Mouse (Mus musculus) right cerebral cortex, postnatal 36 days (tissue): ENCODE measurements at regions not wholly inside any gene's neighbourhood (a gene's known extent, or its start where the extent isn't known, plus 50 kb on each side); places are given as distances from the start of the nearest gene placed in this dataset.

Experiments used
- DNase-seq, 2 experiments: peaks; one replicate each; pipeline ENCODE4 v3.0.0; 2022; ENCODE audit warnings: low spot score in 2 of 2, mixed read lengths in 1 of 2

DNA sequence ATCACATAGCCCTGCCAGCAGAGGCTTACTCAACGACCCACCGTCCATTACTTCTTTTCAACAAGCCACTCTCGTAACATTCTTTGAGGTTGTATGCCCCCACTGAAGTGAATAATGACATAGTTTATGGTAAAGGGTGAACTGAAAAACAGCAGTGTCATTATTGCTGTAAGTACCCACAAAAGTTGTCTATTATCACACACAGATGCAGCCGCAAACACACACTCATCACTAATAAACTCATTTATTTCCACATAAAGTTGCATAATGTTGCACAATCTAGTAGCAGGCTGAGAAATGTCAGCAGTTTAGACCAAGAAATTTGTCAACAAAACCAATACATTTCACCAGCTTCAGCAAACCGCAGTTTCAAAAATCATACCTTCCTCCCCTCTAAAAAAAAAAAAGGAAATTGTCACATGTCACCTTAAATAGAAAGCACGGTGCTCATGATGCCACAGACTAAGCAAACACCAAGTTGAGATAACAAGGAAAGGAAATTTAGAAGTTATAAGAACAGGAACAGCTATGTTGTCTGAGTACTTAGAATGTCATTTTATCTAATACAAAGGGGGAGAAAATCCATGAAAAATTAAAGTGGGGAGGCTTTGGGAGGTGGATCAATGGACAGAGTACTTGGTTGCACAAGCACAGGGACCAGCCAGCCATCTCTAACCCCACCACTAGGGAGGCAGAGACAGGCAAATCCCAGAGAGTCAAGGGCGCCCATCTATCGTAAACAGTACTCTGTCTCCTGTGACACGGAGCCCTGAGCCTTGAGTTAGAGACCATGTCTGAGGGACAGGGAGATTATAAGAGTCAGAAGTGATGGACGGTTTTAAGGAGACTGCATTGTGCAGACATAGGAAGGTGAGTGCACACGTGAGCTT is 195.9 kb downstream of the Hlx start:
- no peak for DNase-seq

- no peak for DNase-seq
Measured at GRCm38 (mm10) chr1:184535691-184536090, 196.7 kb downstream of the Hlx start.

DNA sequence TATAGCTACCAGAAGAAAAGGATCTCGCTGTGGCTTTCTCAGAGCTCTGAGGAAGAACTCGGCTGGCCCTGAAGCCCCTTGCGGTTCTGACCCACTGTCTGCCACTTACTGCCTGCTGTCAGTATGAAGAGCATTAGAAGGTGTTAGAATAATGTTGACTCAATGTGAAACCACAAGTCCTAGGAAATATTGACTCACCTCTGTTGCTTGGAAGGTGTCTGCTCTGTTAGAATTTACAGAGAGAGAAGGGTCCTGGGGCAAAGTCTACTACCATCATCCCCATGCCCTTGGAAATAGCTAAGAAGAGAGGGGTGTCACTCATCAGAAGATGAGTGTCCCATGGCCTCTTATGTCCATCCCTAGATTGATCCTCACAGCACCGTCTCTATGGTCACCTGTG is 197.9 kb downstream of the Hlx start:
- no peak for DNase-seq

DNA sequence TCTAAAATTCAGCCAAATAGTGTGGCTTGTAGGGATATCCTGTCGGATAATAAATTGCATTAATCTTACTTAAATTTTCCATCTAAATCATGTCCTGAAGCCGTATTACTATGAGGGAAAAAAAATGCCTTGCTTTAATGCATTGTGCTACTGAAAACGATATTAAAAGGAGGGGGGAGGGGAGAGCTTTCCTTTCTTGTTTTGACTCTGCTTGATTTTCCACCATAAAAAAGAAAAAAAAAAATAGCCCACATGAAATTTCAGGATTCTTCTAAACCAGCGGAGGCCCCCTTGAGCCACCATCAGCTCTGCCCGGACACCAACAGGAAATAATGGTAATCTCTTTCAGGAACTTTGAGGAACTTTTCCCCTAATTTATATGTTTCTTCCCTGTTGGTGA is 198.5 kb downstream of the Hlx start:
- no peak for DNase-seq

- DNase-seq, result no peak
Measured at GRCm38 (mm10) chr1:184532488-184533055, 199.8 kb downstream of the Hlx start.

DNA sequence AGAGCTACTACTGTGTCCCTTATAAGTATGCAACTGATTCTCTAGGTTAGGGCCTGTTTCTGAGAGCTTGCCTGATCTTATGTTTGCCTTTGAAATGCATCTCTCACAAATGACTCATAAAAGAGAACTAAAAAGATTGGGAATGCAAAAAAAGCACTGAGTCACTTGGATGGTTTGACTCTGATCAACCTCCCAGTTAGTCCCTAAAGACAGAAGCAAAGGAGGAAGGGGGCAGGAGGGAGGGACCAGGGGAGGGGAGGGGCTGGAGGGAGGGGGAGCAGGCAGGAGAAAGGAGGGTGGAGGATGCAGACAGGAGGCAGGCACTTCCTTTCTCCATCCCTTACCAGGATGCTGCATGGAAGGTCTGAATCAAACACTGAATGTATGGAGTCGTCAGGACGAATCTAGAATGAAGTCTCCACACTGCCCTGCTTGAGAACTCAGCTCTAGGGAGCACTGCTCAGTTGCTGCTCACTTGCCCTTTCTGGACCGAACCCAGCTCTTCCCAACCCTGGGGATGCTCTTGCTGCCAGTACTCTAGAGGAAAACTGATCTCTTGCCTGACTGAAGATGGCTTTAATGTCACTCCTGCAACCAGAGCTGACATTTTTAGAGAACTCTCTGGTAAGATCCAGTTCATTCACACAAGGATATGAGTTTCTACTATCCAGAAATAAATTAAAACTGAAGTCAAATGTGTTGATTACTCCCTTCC is 201.7 kb downstream of the Hlx start:
- no peak for DNase-seq

- no peak for DNase-seq
Measured at GRCm38 (mm10) chr1:184525740-184526139, 206.7 kb downstream of the Hlx start.

- no peak for DNase-seq
Measured at GRCm38 (mm10) chr1:184519551-184519950, 212.9 kb downstream of the Hlx start.

- no peak for DNase-seq
Measured at GRCm38 (mm10) chr1:184504663-184505062, 227.8 kb downstream of the Hlx start.

DNA sequence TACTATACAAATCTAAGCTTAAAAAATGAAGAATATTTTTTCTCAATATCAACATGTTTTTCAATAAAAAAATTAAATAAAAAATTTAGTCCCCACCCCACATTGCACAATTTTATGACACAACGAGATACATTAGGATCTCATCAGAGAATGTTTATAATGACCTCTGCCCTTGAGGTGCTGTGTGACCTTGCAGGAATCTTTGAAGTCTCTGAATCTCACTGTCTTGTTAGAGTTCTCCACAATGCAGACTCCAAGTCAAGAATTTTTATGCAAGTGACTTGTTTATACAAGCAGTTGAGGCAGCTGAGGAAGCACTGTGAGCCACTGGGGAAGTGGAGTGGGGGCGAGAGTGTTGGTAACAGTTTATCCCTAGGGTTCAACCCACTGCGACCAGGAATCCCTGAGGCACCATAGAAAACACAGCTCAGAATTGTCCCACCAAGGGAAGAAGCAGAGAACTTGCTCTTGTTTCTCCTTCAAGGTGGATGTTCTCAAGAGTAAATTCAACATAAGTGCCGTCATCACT is 228.5 kb downstream of the Hlx start:
- DNase-seq, result no peak

- DNase-seq, result no peak
Measured at GRCm38 (mm10) chr1:184500702-184501101, 231.7 kb downstream of the Hlx start.

GRCm38 (mm10) chr1:184498909-184499525 is 233.4 kb downstream of the Hlx start:
- DNase-seq, result no peak

DNA sequence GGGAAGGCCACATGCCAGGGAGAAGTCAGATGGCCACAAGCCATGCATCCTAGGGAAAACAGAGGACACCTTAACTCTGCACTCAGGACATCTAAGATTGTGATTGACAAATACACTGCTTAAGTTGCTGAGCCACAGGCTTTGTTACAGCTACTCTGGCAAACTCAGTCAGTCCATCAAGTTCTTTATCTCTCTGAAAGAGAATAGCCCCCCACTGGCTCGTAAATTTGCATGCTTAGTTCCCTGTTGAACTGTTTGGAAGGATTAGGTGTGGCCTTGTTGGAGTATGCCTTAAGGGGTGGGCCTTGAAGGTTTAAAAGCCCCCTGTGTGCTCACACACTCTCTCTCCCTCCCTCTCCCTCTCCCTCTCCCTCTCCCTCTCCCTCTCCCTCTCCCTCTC is 235.4 kb downstream of the Hlx start:
- DNase-seq, result no peak

DNA sequence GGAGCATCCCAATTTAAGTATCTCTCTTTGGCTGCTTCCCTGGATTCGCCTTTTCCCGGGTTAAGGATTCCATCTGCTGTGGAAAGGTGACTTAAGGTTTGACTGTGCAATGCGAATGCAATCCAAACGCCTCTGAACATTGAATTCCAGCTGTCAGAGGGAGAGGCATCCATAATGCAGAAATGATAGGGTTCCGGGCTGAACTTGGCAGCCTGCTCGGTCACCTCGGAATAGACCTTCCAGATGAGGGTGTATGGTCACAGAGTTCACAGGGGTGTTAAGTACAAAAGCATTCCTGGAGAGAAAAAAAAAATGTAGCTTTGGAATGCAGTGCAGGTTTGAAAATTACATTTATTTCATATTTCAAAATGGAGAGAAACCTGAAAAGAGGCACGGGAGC is 238.6 kb downstream of the Hlx start:
- no peak for DNase-seq

DNA sequence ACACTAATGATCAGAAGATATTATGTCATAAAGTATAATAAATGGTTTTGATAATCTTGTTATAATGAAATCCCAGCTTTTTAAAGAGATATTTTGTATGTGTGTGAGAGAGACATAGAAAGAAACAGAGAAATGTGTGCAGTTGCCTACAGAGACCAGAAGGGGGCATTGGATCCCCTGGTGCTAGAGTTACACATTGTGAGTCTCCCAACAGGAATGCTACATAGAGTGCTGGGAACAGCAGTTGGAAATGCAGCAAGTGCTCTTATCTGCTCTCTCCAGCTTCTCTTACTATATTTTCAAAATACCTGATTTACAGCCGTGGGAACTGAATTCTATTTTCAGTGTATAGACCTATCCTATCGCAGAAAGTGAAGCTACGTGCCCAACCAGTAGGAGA is 240.3 kb downstream of the Hlx start:
- DNase-seq, result no peak

- no peak for DNase-seq
Measured at GRCm38 (mm10) chr1:184491252-184491651, 241.2 kb downstream of the Hlx start.

GRCm38 (mm10) chr1:184487409-184487808 is 245.0 kb downstream of the Hlx start:
- no peak for DNase-seq

DNA sequence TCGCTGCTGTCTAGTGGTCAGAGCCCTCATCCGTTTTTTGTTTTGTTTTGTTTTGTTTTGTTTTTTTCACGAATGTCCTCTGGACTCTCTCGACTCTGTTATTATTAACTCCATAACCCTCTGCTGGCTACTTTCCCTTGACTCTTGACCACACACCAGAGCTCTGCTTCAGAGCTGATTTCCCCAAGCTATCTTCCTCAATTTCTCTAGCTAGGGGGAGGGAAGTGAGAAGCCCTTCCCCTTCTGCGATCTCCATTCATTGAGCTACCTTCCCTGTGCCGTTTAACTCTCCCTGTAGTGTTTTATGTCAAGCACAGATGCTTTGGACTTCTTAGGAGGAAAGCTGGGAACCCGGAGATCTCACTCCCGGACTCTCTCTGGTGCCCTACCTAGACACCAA is 247.6 kb downstream of the Hlx start:
- DNase-seq, result no peak

DNA sequence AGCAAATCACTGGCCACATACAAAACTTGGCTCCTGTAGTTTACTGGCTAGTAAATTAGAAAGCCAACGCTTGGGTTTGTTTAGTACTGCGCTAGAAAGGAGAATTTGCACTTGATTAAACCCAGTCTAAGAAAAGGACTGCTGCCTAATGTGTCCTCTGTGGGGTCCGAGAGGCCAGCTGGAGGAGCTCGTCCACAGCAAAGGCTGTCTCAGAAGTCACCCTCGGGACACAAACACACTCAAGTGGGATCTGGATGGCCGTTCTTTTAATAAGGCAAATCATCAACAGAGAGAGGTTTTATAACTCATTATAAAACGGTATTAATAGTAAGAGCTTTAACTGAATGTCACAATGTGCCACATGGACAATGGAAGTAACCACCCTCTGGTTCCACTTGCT is 249.0 kb downstream of the Hlx start:
- no peak for DNase-seq

DNA sequence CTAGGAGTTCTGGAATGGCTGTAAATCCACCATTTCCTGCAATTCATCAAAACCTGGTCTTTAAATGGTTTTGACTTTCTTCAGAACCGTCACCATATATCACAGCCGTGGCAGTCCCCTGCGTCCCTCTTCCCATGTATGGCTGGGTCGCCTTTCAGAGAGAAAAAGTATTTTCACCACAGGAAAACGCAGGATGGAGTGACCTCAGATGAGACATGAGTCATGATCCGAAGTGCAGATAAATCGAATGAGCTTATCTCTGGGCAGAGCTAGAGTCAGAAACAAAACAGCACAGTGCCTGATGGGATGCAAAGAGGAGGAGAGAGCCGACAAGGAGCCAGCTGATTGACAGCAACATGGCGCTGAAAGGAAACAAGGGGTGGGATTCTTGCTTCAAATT is 250.4 kb downstream of the Hlx start:
- DNase-seq, result no peak

DNA sequence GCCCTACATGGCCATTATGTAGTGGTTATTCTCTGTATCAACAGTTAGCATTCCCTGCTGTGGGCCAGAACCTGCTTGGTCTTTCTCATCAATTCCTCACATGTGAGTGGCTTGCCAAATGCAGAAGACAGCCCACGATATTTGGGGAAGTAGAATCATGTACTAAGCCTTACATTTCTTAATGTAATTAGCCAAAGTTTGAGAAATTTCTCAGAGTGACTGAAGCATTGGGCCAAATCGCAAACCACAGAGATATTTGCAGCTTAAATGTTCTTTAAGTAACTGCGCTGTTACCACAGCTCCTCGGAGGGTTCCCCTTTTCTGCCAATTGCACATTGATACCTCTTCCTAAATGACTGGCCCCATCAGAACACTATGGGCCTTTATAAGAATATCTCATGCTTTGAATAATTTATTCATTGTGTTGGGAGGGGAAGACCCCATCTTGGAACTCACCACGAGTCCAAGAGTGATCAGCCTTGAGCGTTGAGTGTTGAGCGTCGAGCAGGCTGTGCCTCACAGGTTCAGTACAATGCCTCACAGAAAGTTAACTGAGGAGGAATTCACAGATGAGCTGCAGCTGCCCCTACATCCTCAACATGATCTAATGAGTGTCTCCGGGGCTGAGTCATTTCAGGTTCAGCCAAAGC is 251.7 kb downstream of the Hlx start:
- no peak for DNase-seq

DNA sequence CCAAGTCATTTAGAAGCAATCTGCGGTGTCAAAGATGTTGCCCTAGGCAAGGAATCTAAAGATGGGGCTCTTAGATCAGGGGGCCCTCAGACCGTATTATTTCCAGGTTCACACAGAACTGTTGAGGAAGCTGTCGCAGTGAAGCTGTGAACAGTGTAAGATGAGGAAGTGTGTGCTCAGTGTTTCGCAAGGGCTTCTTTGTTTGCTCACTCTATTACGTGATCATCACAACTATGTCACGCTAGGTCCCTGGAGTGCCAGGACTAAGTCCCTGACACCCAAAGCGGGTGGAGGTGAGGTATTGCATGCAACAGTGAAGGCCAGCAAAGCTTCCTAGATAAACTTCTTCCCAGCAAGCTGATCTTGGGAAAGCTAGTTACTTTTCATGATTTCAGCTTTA is 254.4 kb downstream of the Hlx start:
- no peak for DNase-seq
